Mouse (Mus musculus): Measurements from ENCODE around the gene Sec14l4. TPM values are rescaled to one million over a fixed set of nuclear protein-coding genes. Genes with fewer than 3 reads are reported as not detected.

Gene Sec14l4
- polyA plus RNA-seq, 1 experiment from 2014 or later = not detected

DNA sequence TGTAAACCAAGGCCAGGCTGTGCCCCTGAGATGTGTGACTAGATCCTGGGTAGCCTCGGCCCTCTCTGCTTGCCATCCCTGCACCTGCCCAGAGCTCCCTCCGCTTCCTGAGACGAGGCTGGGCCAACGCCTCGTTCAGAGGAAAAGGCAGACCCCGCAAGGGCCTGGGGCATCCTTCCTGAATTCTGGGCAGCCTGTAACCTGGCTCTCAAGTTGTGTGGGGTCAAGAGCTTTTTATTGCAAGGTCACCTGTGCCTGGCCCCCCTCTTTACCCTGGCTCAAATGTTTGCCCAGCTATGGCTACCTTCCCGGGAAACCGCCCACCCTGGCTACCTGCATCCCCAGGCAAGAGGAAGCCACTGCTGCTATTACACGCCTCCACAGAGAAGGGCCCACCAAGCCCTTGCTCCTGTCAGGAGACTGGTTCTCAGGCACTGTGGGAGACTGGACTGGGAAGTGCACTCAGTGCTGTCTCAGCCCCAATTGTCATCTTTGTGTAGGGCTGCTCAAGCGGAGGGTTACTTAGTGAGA, 65.9 kb downstream of the Sec14l4 start:
- H3K9ac ChIP-seq (ENCODE audit: low read depth, low read length) = peak overlapping the region; percentile 86
- ATAC-seq (ENCODE audit: low FRiP score) (peak; percentile 47), DNase-seq (ENCODE audit: low spot score) (peak; percentile 19)
- H3K4me3 ChIP-seq (ENCODE audit: low read depth, low read length) = peak overlapping the region; percentile 46
- H3K27me3 ChIP-seq (ENCODE audit: control insufficient read depth, insufficient read depth, low read length) = no peaks in the 10 kb centered on the region
- peak overlapping the region; percentile 68 for H3K27ac ChIP-seq (ENCODE audit: low read depth, low read length)
- H3K4me1 ChIP-seq (replicated peaks; ENCODE audit: control insufficient read depth, insufficient read depth, low read length) = peaks cover 3% of the 10 kb centered on the region; the same call in 1 of the 2 replicates
- H3K9me3 ChIP-seq (ENCODE audit: control insufficient read depth, low read length) = no peaks in the 10 kb centered on the region
- 30% methylated on average over 10 of the region's 10 CpGs for WGBS
- peak overlapping the region; percentile 83 for H3K4me2 ChIP-seq (replicated peaks; ENCODE audit: low read depth, low read length)
- H3K36me3 ChIP-seq (ENCODE audit: control insufficient read depth, insufficient read depth, low read length) = no peaks in the 10 kb centered on the region

Other genes with a start within 250 kb of the Sec14l4 start
- 1.5 and 1.8 TPM in 2 replicates for gene Osbp2, start 167.6 kb upstream of the Sec14l4 start, polyA plus RNA-seq (2014; fragmentation: Nextera tagmentation; extraction: Ambion mirVana)
- gene 4921536K21Rik, start 136.4 kb upstream of the Sec14l4 start, polyA plus RNA-seq (2014; fragmentation: Nextera tagmentation; extraction: Ambion mirVana) = 0.27 and 1.2 TPM in 2 replicates
- 21.6 and 28.0 TPM in 2 replicates for gene Dusp18, start 136.2 kb upstream of the Sec14l4 start, polyA plus RNA-seq (2014; fragmentation: Nextera tagmentation; extraction: Ambion mirVana)
- 4.0 and 4.4 TPM in 2 replicates for gene Slc35e4, start 116.8 kb upstream of the Sec14l4 start, polyA plus RNA-seq (2014; fragmentation: Nextera tagmentation; extraction: Ambion mirVana)
- 32.8 and 38.8 TPM in 2 replicates for gene Tcn2, start 99.3 kb upstream of the Sec14l4 start, polyA plus RNA-seq (2014; fragmentation: Nextera tagmentation; extraction: Ambion mirVana)
- 65.7 and 71.9 TPM in 2 replicates for gene Pes1, start 67.5 kb upstream of the Sec14l4 start, polyA plus RNA-seq (2014; fragmentation: Nextera tagmentation; extraction: Ambion mirVana)
- 0.17 and 0.19 TPM in 2 replicates for gene 4930556J24Rik, start 54.7 kb upstream of the Sec14l4 start, polyA plus RNA-seq (2014; fragmentation: Nextera tagmentation; extraction: Ambion mirVana)
- 1.4 and 1.5 TPM in 2 replicates for gene Gal3st1, start 47.8 kb upstream of the Sec14l4 start, polyA plus RNA-seq (2014; fragmentation: Nextera tagmentation; extraction: Ambion mirVana)
- not detected in 2 replicates for gene Sec14l3, start 33.4 kb downstream of the Sec14l4 start, polyA plus RNA-seq (2014; fragmentation: Nextera tagmentation; extraction: Ambion mirVana)
- gene Mtfp1, start 64.0 kb downstream of the Sec14l4 start, polyA plus RNA-seq (2014; fragmentation: Nextera tagmentation; extraction: Ambion mirVana) = 5.7 and 6.2 TPM in 2 replicates
- 1.7 and 2.1 TPM in 2 replicates for gene Sec14l2, start 92.0 kb downstream of the Sec14l4 start, polyA plus RNA-seq (2014; fragmentation: Nextera tagmentation; extraction: Ambion mirVana)
- 24.8 and 31.8 TPM in 2 replicates for gene Rnf215, start 103.7 kb downstream of the Sec14l4 start, polyA plus RNA-seq (2014; fragmentation: Nextera tagmentation; extraction: Ambion mirVana)
- 2.7 and 3.5 TPM in 2 replicates for gene Ccdc157, start 128.8 kb downstream of the Sec14l4 start, polyA plus RNA-seq (2014; fragmentation: Nextera tagmentation; extraction: Ambion mirVana)
- 80.7 and 81.1 TPM in 2 replicates for gene Sf3a1, start 128.9 kb downstream of the Sec14l4 start, polyA plus RNA-seq (2014; fragmentation: Nextera tagmentation; extraction: Ambion mirVana)
- 13.8 and 17.6 TPM in 2 replicates for gene Tbc1d10a, start 155.3 kb downstream of the Sec14l4 start, polyA plus RNA-seq (2014; fragmentation: Nextera tagmentation; extraction: Ambion mirVana)
- gene Castor1, start 186.8 kb downstream of the Sec14l4 start, polyA plus RNA-seq (2014; fragmentation: Nextera tagmentation; extraction: Ambion mirVana) = 2.1 and 3.4 TPM in 2 replicates
- not detected in 2 replicates for gene Osm, start 205.0 kb downstream of the Sec14l4 start, polyA plus RNA-seq (2014; fragmentation: Nextera tagmentation; extraction: Ambion mirVana)
- not detected in 2 replicates for gene Lif, start 226.1 kb downstream of the Sec14l4 start, polyA plus RNA-seq (2014; fragmentation: Nextera tagmentation; extraction: Ambion mirVana)